Mouse (Mus musculus) left cerebral cortex, postnatal 4 days (tissue): ENCODE results near the gene AF067063. TPM values are rescaled to one million over a fixed set of nuclear protein-coding genes. Genes with fewer than 3 reads are reported as not detected.
"Not testable (repeated sequence)": the region's sequence is repeated elsewhere in the genome, so short reads cannot be mapped to it uniquely, and the experiment has no call there.

Experiments
- DNase-seq: peaks from one replicate; pipeline ENCODE4 v3.0.0-alpha.2; 2022
- intact Hi-C: fragments of 180-260 bp; cut with DNase I; formaldehyde crosslinking; loops from one replicate; pipeline ENCODE4 v1.15.1; 2025
- total RNA-seq, 2 experiments: library from RNA; stranded (reverse); gene quantifications; 2 replicates each; pipeline ENCODE4 v1.2.3; 2021

Gene AF067063
- not detected for total RNA-seq

- DNase-seq, intact Hi-C loops: not testable (repeated sequence)
Observed at GRCm38 (mm10) chr13:119830116-119830515, at the start of gene AF067063. AF067063 (minus strand) TSS chr13:119830216.

GRCm38 (mm10) chr13:119864395-119864999 is 34.5 kb upstream of the AF067063 start:
- DNase-seq, intact Hi-C loops: not testable (repeated sequence)

- intact Hi-C loops, DNase-seq: not testable (repeated sequence)
Observed at GRCm38 (mm10) chr13:119862399-119862798, 32.4 kb upstream of the AF067063 start.

- intact Hi-C loops, DNase-seq: not testable (repeated sequence)
Observed at GRCm38 (mm10) chr13:119839982-119840381, 10.0 kb upstream of the AF067063 start.

- intact Hi-C loops, result not testable (repeated sequence)
- DNase-seq, result peak; percentile 55
Observed at GRCm38 (mm10) chr13:119837719-119838337, 7.8 kb upstream of the AF067063 start.

- intact Hi-C loops, DNase-seq: not testable (repeated sequence)
Observed at GRCm38 (mm10) chr13:119836324-119836811, 6.4 kb upstream of the AF067063 start.

- intact Hi-C loops, result not testable (repeated sequence)
- DNase-seq, result peak; percentile 38
Observed at GRCm38 (mm10) chr13:119835320-119836056, 5.5 kb upstream of the AF067063 start, which contains the start of gene D13Ertd608e. D13Ertd608e (plus strand) TSS chr13:119836006.

- intact Hi-C loops, result no loop called here
Observed at GRCm38 (mm10) chr13:119817579-119818206, 12.3 kb downstream of the AF067063 start.

GRCm38 (mm10) chr13:119816798-119817197 is 13.2 kb downstream of the AF067063 start:
- intact Hi-C loops, result no loop called here
- no peak for DNase-seq

More at GRCm38 (mm10) chr13:119817579-119818206, 12.3 kb downstream of the AF067063 start:
- DNase-seq, result no peak

GRCm38 (mm10) chr13:119810031-119810430 is 20.0 kb downstream of the AF067063 start:
- DNase-seq, result no peak
- intact Hi-C loops, result no loop called here

- intact Hi-C loops, result no loop called here
- DNase-seq, result no peak
Observed at GRCm38 (mm10) chr13:119808937-119809336, 21.1 kb downstream of the AF067063 start.

GRCm38 (mm10) chr13:119797656-119798055 is 32.4 kb downstream of the AF067063 start:
- no peak for DNase-seq
- intact Hi-C loops, result no loop called here

GRCm38 (mm10) chr13:119792791-119793404 is 37.1 kb downstream of the AF067063 start:
- intact Hi-C loops, result no loop called here
- no peak for DNase-seq

GRCm38 (mm10) chr13:119791580-119792135 is 38.4 kb downstream of the AF067063 start:
- intact Hi-C loops, result no loop called here
- no peak for DNase-seq

- intact Hi-C loops, result no loop called here
- peak; percentile 96 for DNase-seq
Observed at GRCm38 (mm10) chr13:119790761-119791579, 39.0 kb downstream of the AF067063 start, which contains the start of gene Zfp131. Zfp131 (minus strand) TSS chr13:119790889.

- intact Hi-C loops, result no loop called here
- peak; percentile 86 for DNase-seq
Observed at GRCm38 (mm10) chr13:119789851-119790717, 39.9 kb downstream of the AF067063 start.

GRCm38 (mm10) chr13:119783581-119783980 is 46.4 kb downstream of the AF067063 start:
- DNase-seq, result no peak
- intact Hi-C loops, result no loop called here
